Mouse (Mus musculus) megakaryocyte, embryonic 14.5 days (primary cell): ENCODE data around the gene Odf3l1.

Experiments used
- FLI1 ChIP-seq: IDR thresholded peaks from 2 replicates; pipeline ENCODE4 v1.6.1; 2012; ENCODE audit warnings: low read length, inconsistent platforms, mixed read lengths
- GATA1 ChIP-seq: IDR thresholded peaks from 3 replicates; pipeline ENCODE4 v1.6.1; 2012; ENCODE audit warnings: mixed read lengths, low read length, inconsistent platforms, borderline replicate concordance

DNA sequence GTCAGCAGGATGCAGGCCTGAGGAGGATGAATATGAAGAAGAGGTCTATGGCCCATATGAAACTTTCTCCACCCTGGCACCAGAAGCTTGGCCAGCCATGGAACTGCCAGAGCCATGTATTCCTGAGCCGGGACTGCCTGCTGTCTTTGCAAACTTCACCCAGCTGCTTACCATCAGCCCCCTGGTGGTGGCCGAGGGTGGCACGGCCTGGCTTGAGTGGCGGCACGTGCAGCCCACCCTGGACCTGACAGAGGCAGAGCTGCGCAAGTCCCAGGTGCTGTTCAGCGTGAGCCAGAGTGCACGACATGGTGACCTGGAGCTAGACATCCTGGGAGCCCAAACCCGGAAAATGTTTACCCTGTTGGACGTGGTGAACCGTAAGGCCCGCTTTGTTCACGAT lies 21.6 kb upstream of the Odf3l1 start:
- no peak for TF ChIP-seq GATA1
- TF ChIP-seq FLI1, result no peak
